Mouse (Mus musculus): Measurements from ENCODE around the gene Tubb2a.

GRCm38 (mm10) chr13:34051692-34052091 lies 26.1 kb downstream of the Tubb2a start:
- TF ChIP-seq MAX (IDR thresholded peaks at IDR 0.05) (no peak), CTCF (IDR thresholded peaks at IDR 0.05; ENCODE audit: control insufficient read depth, insufficient read depth, insufficient read length) (no peak), USF1 (IDR thresholded peaks at IDR 0.05; ENCODE audit: low read depth) (no peak)

Data from C2C12 (cell line).